Mouse (Mus musculus) stomach, postnatal 0 days (tissue): ENCODE data around the gene Chn2. TPM values are rescaled to one million over a fixed set of nuclear protein-coding genes. Genes with fewer than 3 reads are reported as not detected.

Source experiments
- ATAC-seq: fragments of 200-750 bp; cut with Nextera tagmentation; 2 replicates; pipeline ENCODE4 v1.8.0; 2017; ENCODE audit not compliant: low FRiP score, low TSS enrichment
- DNase-seq: peaks from one replicate; pipeline ENCODE4 v3.0.0-alpha.2; 2016; ENCODE audit warnings: low spot score
- H3K27ac ChIP-seq: fragments of 300-500 bp; sonication (generic); replicated peaks from 2 replicates; pipeline ENCODE4 v1.5.1; 2014; ENCODE audit warnings: mild to moderate bottlenecking, control low read depth
- H3K27me3 ChIP-seq: fragments of 300-500 bp; sonication (generic); 2 replicates; pipeline ENCODE4 v1.6.1; 2014; ENCODE audit warnings: low read length; ENCODE audit not compliant: control insufficient read depth, insufficient read depth
- H3K36me3 ChIP-seq: fragments of 300-500 bp; sonication (generic); 2 replicates; pipeline ENCODE4 v1.6.1; 2014; ENCODE audit warnings: low read length, mixed read lengths; ENCODE audit not compliant: control insufficient read depth, insufficient read depth
- H3K4me1 ChIP-seq: fragments of 300-500 bp; sonication (generic); replicated peaks from 2 replicates; pipeline ENCODE4 v1.6.1; 2014; ENCODE audit warnings: antibody characterized with exemption; ENCODE audit not compliant: control insufficient read depth, insufficient read depth
- H3K4me2 ChIP-seq: fragments of 300-500 bp; sonication (generic); replicated peaks from 2 replicates; pipeline ENCODE4 v1.6.1; 2014; ENCODE audit warnings: low read depth, mild to moderate bottlenecking, control low read depth, moderate library complexity
- H3K4me3 ChIP-seq: fragments of 300-500 bp; sonication (generic); 2 replicates; pipeline ENCODE4 v1.5.1; 2014; ENCODE audit warnings: low read depth, low read length, control low read depth
- H3K9ac ChIP-seq: fragments of 300-500 bp; sonication (generic); 2 replicates; pipeline ENCODE4 v1.6.1; 2014; ENCODE audit warnings: mild to moderate bottlenecking, low read length, control low read depth, mixed read lengths
- H3K9me3 ChIP-seq: fragments of 300-500 bp; sonication (generic); 2 replicates; pipeline ENCODE4 v1.6.1; 2016; ENCODE audit warnings: low read length; ENCODE audit not compliant: control insufficient read depth
- CTCF ChIP-seq: IDR thresholded peaks from 2 replicates; pipeline ENCODE4 v1.5.1; 2016; ENCODE audit warnings: antibody characterized with exemption, low read depth, mild to moderate bottlenecking, moderate library complexity
- EP300 ChIP-seq: optimal IDR thresholded peaks from 2 replicates; pipeline ENCODE3; 2016; ENCODE audit warnings: antibody characterized with exemption
- WGBS: fragments of 180-500 bp; shearing (Covaris S2); extraction: QIAGEN DNeasy Blood & Tissue Kit; methylation state at CpG from one replicate; pipeline ENCODE4 v1.1.7; 2014; 5-methylcytosine and 5-hydroxymethylcytosine counted together
- polyA plus RNA-seq: library from polyadenylated mRNA; unstranded; fragments of >200 nt; fragmentation: Nextera tagmentation; extraction: Ambion mirVana; gene quantifications from 2 replicates; pipeline ENCODE4 v1.2.1, GENCODE M21; 2015

The Chn2 gene
- polyA plus RNA-seq, 1 experiment from 2014 or later, result 19.1 TPM

- DNase-seq, result no peak
- no peak for TF ChIP-seq EP300
- TF ChIP-seq CTCF, result no peak
- Histone ChIP-seq H3K4me2 (no peak overlapping the region), H3K4me1 (no peaks in the 10 kb centered on the region), H3K9me3 (no peaks in the 10 kb centered on the region), H3K27me3 (no peaks in the 10 kb centered on the region), H3K9ac (no peak overlapping the region), H3K27ac (no peak overlapping the region), H3K36me3 (no peaks in the 10 kb centered on the region), H3K4me3 (no peak overlapping the region)
- ATAC-seq, result no peak
- 74% methylated on average over 3 of the region's 3 CpGs for WGBS
Measured at GRCm38 (mm10) chr6:54118395-54118794, 79.0 kb downstream of the Chn2 start.

GRCm38 (mm10) chr6:54118897-54119296, 79.5 kb downstream of the Chn2 start:
- DNase-seq (peak; percentile 38), ATAC-seq (peak; percentile 63; the same call in 1 of the 2 replicates)
- Histone ChIP-seq H3K27me3 (no peaks in the 10 kb centered on the region), H3K4me2 (no peak overlapping the region), H3K4me1 (no peaks in the 10 kb centered on the region), H3K4me3 (no peak overlapping the region), H3K9ac (no peak overlapping the region), H3K9me3 (no peaks in the 10 kb centered on the region), H3K27ac (peak overlapping the region; percentile 56; the same call in 1 of the 2 replicates), H3K36me3 (no peaks in the 10 kb centered on the region)
- TF ChIP-seq CTCF (no peak), EP300 (no peak)
- WGBS, result 61% methylated on average over 4 of the region's 4 CpGs

GRCm38 (mm10) chr6:54119461-54119860, 80.1 kb downstream of the Chn2 start:
- no peaks in the 10 kb centered on the region for H3K36me3 ChIP-seq
- TF ChIP-seq EP300 (no peak), CTCF (no peak)

GRCm38 (mm10) chr6:54119885-54120666, 80.7 kb downstream of the Chn2 start:
- ATAC-seq (peak; percentile 39; the same call in 1 of the 2 replicates), DNase-seq (no peak)
- no peaks in the 10 kb centered on the region for H3K4me1 ChIP-seq
- TF ChIP-seq EP300 (no peak), CTCF (no peak)
- no peak overlapping the region for H3K4me2 ChIP-seq
- no peak overlapping the region for H3K9ac ChIP-seq
- no peaks in the 10 kb centered on the region for H3K27me3 ChIP-seq
- H3K4me3 ChIP-seq, result no peak overlapping the region
- 0 out of 2 replicates have a peak overlapping the region, but pooled peaks have one; percentile 18 for H3K27ac ChIP-seq
- no peaks in the 10 kb centered on the region for H3K9me3 ChIP-seq
- H3K36me3 ChIP-seq, result no peaks in the 10 kb centered on the region
- WGBS, result 43% methylated on average over 13 of the region's 13 CpGs

More at GRCm38 (mm10) chr6:54119461-54119860, 80.1 kb downstream of the Chn2 start:
- DNase-seq (no peak), ATAC-seq (no peak)
- Histone ChIP-seq H3K27me3 (no peaks in the 10 kb centered on the region), H3K9me3 (no peaks in the 10 kb centered on the region), H3K4me3 (no peak overlapping the region), H3K4me2 (no peak overlapping the region), H3K27ac (peak overlapping the region; percentile 56; the same call in 1 of the 2 replicates), H3K4me1 (no peaks in the 10 kb centered on the region), H3K9ac (no peak overlapping the region)
- whole genome bisulfite sequencing, result 60% methylated on average over 2 of the region's 2 CpGs

- Histone ChIP-seq H3K4me1 (no peaks in the 10 kb centered on the region), H3K9ac (no peak overlapping the region), H3K27ac (no peak overlapping the region), H3K9me3 (no peaks in the 10 kb centered on the region), H3K4me3 (no peak overlapping the region), H3K27me3 (no peaks in the 10 kb centered on the region), H3K4me2 (no peak overlapping the region), H3K36me3 (no peaks in the 10 kb centered on the region)
- 82% methylated on average over 5 of the region's 5 CpGs for WGBS
- TF ChIP-seq EP300, result no peak
- TF ChIP-seq CTCF, result no peak
- no peak for ATAC-seq
- no peak for DNase-seq
Measured at GRCm38 (mm10) chr6:54120889-54121288, 81.5 kb downstream of the Chn2 start.

GRCm38 (mm10) chr6:54124519-54124918, 85.2 kb downstream of the Chn2 start:
- no peaks in the 10 kb centered on the region for H3K4me1 ChIP-seq
- TF ChIP-seq CTCF (no peak), EP300 (no peak)
- no peaks in the 10 kb centered on the region for H3K27me3 ChIP-seq
- no peak overlapping the region for H3K9ac ChIP-seq
- no peak overlapping the region for H3K27ac ChIP-seq
- no peak overlapping the region for H3K4me3 ChIP-seq
- H3K36me3 ChIP-seq, result no peaks in the 10 kb centered on the region
- WGBS, result 56% methylated on average over 3 of the region's 3 CpGs
- no peaks in the 10 kb centered on the region for H3K9me3 ChIP-seq
- DNase-seq (no peak), ATAC-seq (no peak)
- H3K4me2 ChIP-seq, result no peak overlapping the region
